Mouse (Mus musculus) ZHBTc4 (cell line): Measurements from ENCODE around the gene Dpp4.
A peak's percentile ranks its signal among the peaks of the same experiment; 100 is the strongest.

Experiments used
- DNase-seq: peaks from one replicate; pipeline ENCODE4 v3.0.0-alpha.2; 2011; ENCODE audit warnings: low read depth, low spot score

Dpp4 gene

GRCm38 (mm10) chr2:62412081-62412821 lies at the start of gene Dpp4:
TSS of gene Dpp4 (minus strand) at chr2:62412231.
- no peak for DNase-seq

GRCm38 (mm10) chr2:62460815-62461450 lies 48.9 kb upstream of the Dpp4 start:
- no peak for DNase-seq

GRCm38 (mm10) chr2:62460231-62460710 lies 48.2 kb upstream of the Dpp4 start:
- DNase-seq, result no peak

GRCm38 (mm10) chr2:62459241-62460174 lies 47.5 kb upstream of the Dpp4 start:
- DNase-seq, result no peak

- peak; percentile 33 for DNase-seq
Observed at GRCm38 (mm10) chr2:62458070-62458469, 46.0 kb upstream of the Dpp4 start.

- no peak for DNase-seq
Observed at GRCm38 (mm10) chr2:62454991-62455390, 43.0 kb upstream of the Dpp4 start.

- DNase-seq, result no peak
Observed at GRCm38 (mm10) chr2:62454033-62454432, 42.0 kb upstream of the Dpp4 start.

GRCm38 (mm10) chr2:62450364-62450763 lies 38.3 kb upstream of the Dpp4 start:
- DNase-seq, result no peak

- no peak for DNase-seq
Observed at GRCm38 (mm10) chr2:62449692-62450346, 37.8 kb upstream of the Dpp4 start.

GRCm38 (mm10) chr2:62440802-62441544 lies 28.9 kb upstream of the Dpp4 start:
- DNase-seq, result peak; percentile 71

- no peak for DNase-seq
Observed at GRCm38 (mm10) chr2:62440083-62440482, 28.1 kb upstream of the Dpp4 start.

- no peak for DNase-seq
Observed at GRCm38 (mm10) chr2:62431245-62431795, 19.3 kb upstream of the Dpp4 start.

- DNase-seq, result no peak
Observed at GRCm38 (mm10) chr2:62425941-62426340, 13.9 kb upstream of the Dpp4 start.

- peak; percentile 33 for DNase-seq
Observed at GRCm38 (mm10) chr2:62423343-62423776, 11.3 kb upstream of the Dpp4 start.

- DNase-seq, result no peak
Observed at GRCm38 (mm10) chr2:62422515-62423342, 10.7 kb upstream of the Dpp4 start.

- DNase-seq, result no peak
Observed at GRCm38 (mm10) chr2:62421229-62421628, 9.2 kb upstream of the Dpp4 start.

- no peak for DNase-seq
Observed at GRCm38 (mm10) chr2:62420045-62420444, 8.0 kb upstream of the Dpp4 start.

- no peak for DNase-seq
Observed at GRCm38 (mm10) chr2:62417233-62417632, 5.2 kb upstream of the Dpp4 start.
